Mouse (Mus musculus) stomach, postnatal 0 days (tissue): ENCODE data around the gene Eif3i.
"Not testable (repeated sequence)": the region's sequence is repeated elsewhere in the genome, so short reads cannot be mapped to it uniquely, and the experiment has no call there.

Experiments
- CTCF ChIP-seq: IDR thresholded peaks from 2 replicates; pipeline ENCODE4 v1.5.1; 2016; ENCODE audit warnings: antibody characterized with exemption, low read depth, mild to moderate bottlenecking, moderate library complexity
- EP300 ChIP-seq: optimal IDR thresholded peaks from 2 replicates; pipeline ENCODE3; 2016; ENCODE audit warnings: antibody characterized with exemption

DNA sequence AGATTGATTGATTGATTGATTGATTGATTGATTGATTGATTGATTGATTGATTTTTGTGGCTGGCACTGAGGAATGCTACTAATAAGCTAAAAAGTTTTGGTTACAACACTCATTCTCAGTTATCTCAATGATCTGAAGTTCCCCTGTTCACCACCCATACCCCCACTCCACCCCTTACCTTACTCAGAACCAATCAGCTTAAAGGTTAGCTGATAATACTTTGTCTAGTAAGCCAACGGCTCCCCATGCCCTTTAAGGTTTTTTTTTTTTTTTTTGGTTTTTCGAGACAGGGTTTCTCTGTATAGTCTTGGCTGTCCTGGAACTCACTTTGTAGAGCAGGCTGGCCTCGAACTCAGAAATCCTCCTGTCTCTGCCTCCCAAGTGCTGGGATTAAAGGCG, 52.8 kb downstream of the Eif3i start:
- TF ChIP-seq CTCF, EP300: not testable (repeated sequence)
